Mouse (Mus musculus) neutrophil, adult 59 days (primary cell): ENCODE results near the gene Brms1. TPM values are rescaled to one million over a fixed set of nuclear protein-coding genes. Genes with fewer than 3 reads are reported as not detected.

Source experiments
- total RNA-seq, 2 experiments: library from RNA; stranded (reverse); gene quantifications; 1 replicate in 1 of 2; 2 replicates in 1 of 2; pipeline ENCODE4 v1.2.4; 2023

Brms1 gene
- total RNA-seq, result 10 to 100 TPM; 37.0 to 38.6 TPM

GRCm38 (mm10) chr19:5040862-5041523 lies at the start of gene Brms1:
Gene Brms1 (plus strand): TSS chr19:5041354.

GRCm38 (mm10) chr19:5023621-5024479 lies 17.3 kb upstream of the Brms1 start, which contains the start of gene Slc29a2:
Gene Slc29a2 (plus strand): TSS chr19:5023860.

GRCm38 (mm10) chr19:5038709-5039156 lies 2.4 kb upstream of the Brms1 start, which contains the start of the genes B4gat1 and AC124502.3:
Gene B4gat1 (plus strand): TSS chr19:5038826.
Gene AC124502.3 (plus strand): TSS chr19:5038891.

GRCm38 (mm10) chr19:5050047-5050905 lies 9.1 kb downstream of the Brms1 start, which contains the start of gene Rin1:
Gene Rin1 (plus strand): TSS chr19:5050481.

GRCm38 (mm10) chr19:5067867-5068569 lies 26.9 kb downstream of the Brms1 start, which contains the start of gene Cd248:
Gene Cd248 (plus strand): TSS chr19:5068078.

GRCm38 (mm10) chr19:5085145-5085863 lies 44.1 kb downstream of the Brms1 start, which contains the start of gene Tmem151a:
Gene Tmem151a (minus strand): TSS chr19:5085531.

GRCm38 (mm10) chr19:5087884-5088728 lies 47.0 kb downstream of the Brms1 start, which contains the start of gene Yif1a:
Gene Yif1a (plus strand): TSS chr19:5088538.

GRCm38 (mm10) chr19:5098363-5099143 lies 57.4 kb downstream of the Brms1 start, which contains the start of gene Cnih2:
Gene Cnih2 (minus strand): TSS chr19:5098521.

Other genes starting within 250 kb of the Brms1 start
- gene Rbm4, start 247.5 kb upstream of the Brms1 start, total RNA-seq, result 10 to 100 TPM; 36.7 to 43.1 TPM
- 10 to 100 TPM; 12.2 to 18.1 TPM for gene Gm21992, start 229.7 kb upstream of the Brms1 start, total RNA-seq
- gene Rbm14, start 229.7 kb upstream of the Brms1 start, total RNA-seq, result 10 to 100 TPM; 47.6 to 49.2 TPM
- 10 to 100 TPM; 12.8 to 19.1 TPM for gene Ccs, start 202.0 kb upstream of the Brms1 start, total RNA-seq
- gene Ccdc87, start 202.0 kb upstream of the Brms1 start, total RNA-seq, result not detected
- 1 to 10 TPM; 2.0 to 4.6 TPM for gene Ctsf, start 186.2 kb upstream of the Brms1 start, total RNA-seq
- under 1 TPM; 0.16 to 0.29 TPM for gene Actn3, start 163.4 kb upstream of the Brms1 start, total RNA-seq
- gene Zdhhc24, start 162.7 kb upstream of the Brms1 start, total RNA-seq, result 1 to 10 TPM; 6.1 to 6.4 TPM
- gene Bbs1, start 134.7 kb upstream of the Brms1 start, total RNA-seq, result under 1 TPM; 0.29 to 0.51 TPM
- 10 to 100 TPM; 49.1 to 52.7 TPM for gene Dpp3, start 113.1 kb upstream of the Brms1 start, total RNA-seq
- gene Peli3, start 98.2 kb upstream of the Brms1 start, total RNA-seq, result not detected
- 10 to 100 TPM; 10.0 to 13.0 TPM for gene Mrpl11, start 79.2 kb upstream of the Brms1 start, total RNA-seq
- not detected for gene Npas4, start 51.0 kb upstream of the Brms1 start, total RNA-seq
- 1 to 10 TPM in 1 of 2 experiments, under 1 TPM in 1; 0.62 to 1.6 TPM for gene Slc29a2, start 17.5 kb upstream of the Brms1 start, total RNA-seq
- 1 to 10 TPM; 4.2 to 5.6 TPM for gene B4gat1, start 2.5 kb upstream of the Brms1 start, total RNA-seq
- not detected for gene AC124502.3, start 2.5 kb upstream of the Brms1 start, total RNA-seq
- gene Rin1, start 9.1 kb downstream of the Brms1 start, total RNA-seq, result 1 to 10 TPM in 1 of 2 experiments, under 1 TPM in 1; 1.00 to 1.7 TPM
- not detected for gene Cd248, start 26.7 kb downstream of the Brms1 start, total RNA-seq
- not detected for gene Tmem151a, start 44.2 kb downstream of the Brms1 start, total RNA-seq
- 10 to 100 TPM; 13.7 to 18.4 TPM for gene Yif1a, start 47.2 kb downstream of the Brms1 start, total RNA-seq
- under 1 TPM; 0.27 to 0.93 TPM for gene Cnih2, start 57.2 kb downstream of the Brms1 start, total RNA-seq
- 100 to 1,000 TPM; 135 to 146 TPM for gene Rab1b, start 65.7 kb downstream of the Brms1 start, total RNA-seq
- 10 to 100 TPM; 10.1 to 12.8 TPM for gene Klc2, start 77.2 kb downstream of the Brms1 start, total RNA-seq
- 100 to 1,000 TPM; 105 to 106 TPM for gene Pacs1, start 231.8 kb downstream of the Brms1 start, total RNA-seq